Mouse (Mus musculus): ENCODE data around the gene Galnt10. TPM values are rescaled to one million over a fixed set of nuclear protein-coding genes. Genes with fewer than 3 reads are reported as not detected.

Gene Galnt10
- total RNA-seq, 1 experiment = 13.5 TPM

- TF ChIP-seq ZC3H11A (IDR thresholded peaks at IDR 0.05; ENCODE audit: borderline replicate concordance, low read depth, low read length) = no peak
- TF ChIP-seq ZNF384 (IDR thresholded peaks at IDR 0.05; ENCODE audit: low read depth, low read length) = no peak
- TF ChIP-seq CHD2 (IDR thresholded peaks at IDR 0.05; ENCODE audit: low read depth, low read length) = no peak
- no peak for TF ChIP-seq HCFC1 (IDR thresholded peaks at IDR 0.05; ENCODE audit: borderline replicate concordance, insufficient read depth, low read length)
- TF ChIP-seq MAFK (IDR thresholded peaks at IDR 0.05; ENCODE audit: insufficient read depth, low read depth, low read length) = no peak
- Histone ChIP-seq H3K27ac (ENCODE audit: insufficient read depth, low read depth, low read length, poor library complexity, severe bottlenecking) (no peak overlapping the region), H3K4me1 (ENCODE audit: control insufficient read depth in 2 of 2, insufficient read depth in 2 of 2, low read length in 2 of 2, poor library complexity in 1 of 2) (peaks cover 5 to 20% of the 10 kb centered on the region in 2 experiments; a peak in 2 of 4 replicates), H3K9ac (ENCODE audit: insufficient read depth, low read depth, low read length, poor library complexity, severe bottlenecking) (no peak overlapping the region), H3K4me3 (ENCODE audit: insufficient read depth in 1 of 2, low read depth in 1 of 2, low read length in 2 of 2, poor library complexity in 1 of 2, severe bottlenecking in 1 of 2) (no peak overlapping the region; a peak in 1 of 4 replicates), H3K9me3 (ENCODE audit: control insufficient read depth, insufficient read depth, low read depth, low read length) (no peaks in the 10 kb centered on the region), H3K36me3 (ENCODE audit: control insufficient read depth, insufficient read depth, low read length, poor library complexity, severe bottlenecking) (no peaks in the 10 kb centered on the region)
- DNase-seq (ENCODE audit: low read depth, low spot score) = no peak
- in situ Hi-C loops (cut with MboI; ENCODE audit: low sequenced_read_pairs in 2 of 2, unreplicated experiment in 2 of 2) = no loop called here
Measured at GRCm38 (mm10) chr11:57646416-57646815, 1.2 kb downstream of the Galnt10 start.

DNA sequence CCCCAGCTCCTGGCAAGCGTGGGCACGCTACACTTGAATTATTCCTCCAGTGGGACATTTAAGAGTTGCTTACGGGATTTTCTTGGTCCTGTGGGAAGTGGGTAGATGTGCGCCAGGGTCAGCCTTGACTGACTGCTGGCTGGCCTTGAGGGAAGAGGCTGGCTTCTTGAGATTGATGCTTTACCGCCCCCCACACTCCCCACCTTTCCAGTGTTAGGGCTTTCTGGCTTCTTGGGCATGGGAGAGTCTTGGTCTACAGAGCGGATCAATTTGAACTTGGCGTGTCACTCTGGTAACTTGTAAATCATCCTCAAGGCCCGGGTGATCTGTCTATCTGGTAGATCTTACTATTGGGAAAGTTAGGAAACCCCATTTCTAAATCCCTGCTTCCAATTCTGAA lies 1.7 kb downstream of the Galnt10 start:
- H3K27ac ChIP-seq (ENCODE audit: insufficient read depth, low read depth, low read length, poor library complexity, severe bottlenecking) = no peak overlapping the region
- H3K4me1 ChIP-seq (ENCODE audit: control insufficient read depth in 2 of 2, insufficient read depth in 2 of 2, low read length in 2 of 2, poor library complexity in 1 of 2) = peaks cover 7 to 25% of the 10 kb centered on the region in 2 experiments; a peak in 2 of 4 replicates
- in situ Hi-C loops (cut with MboI; ENCODE audit: low sequenced_read_pairs in 2 of 2, unreplicated experiment in 2 of 2) = no loop called here
- no peak overlapping the region for H3K4me3 ChIP-seq (ENCODE audit: insufficient read depth in 1 of 2, low read depth in 1 of 2, low read length in 2 of 2, poor library complexity in 1 of 2, severe bottlenecking in 1 of 2)
- no peak for TF ChIP-seq MAFK (IDR thresholded peaks at IDR 0.05; ENCODE audit: insufficient read depth, low read depth, low read length)
- no peak for TF ChIP-seq HCFC1 (IDR thresholded peaks at IDR 0.05; ENCODE audit: borderline replicate concordance, insufficient read depth, low read length)
- no peak for TF ChIP-seq ZNF384 (IDR thresholded peaks at IDR 0.05; ENCODE audit: low read depth, low read length)
- TF ChIP-seq CHD2 (IDR thresholded peaks at IDR 0.05; ENCODE audit: low read depth, low read length) = no peak
- TF ChIP-seq ZC3H11A (IDR thresholded peaks at IDR 0.05; ENCODE audit: borderline replicate concordance, low read depth, low read length) = no peak
- no peak overlapping the region for H3K9ac ChIP-seq (ENCODE audit: insufficient read depth, low read depth, low read length, poor library complexity, severe bottlenecking)
- no peak for DNase-seq (ENCODE audit: low read depth, low spot score)
- no peaks in the 10 kb centered on the region for H3K9me3 ChIP-seq (ENCODE audit: control insufficient read depth, insufficient read depth, low read depth, low read length)
- no peaks in the 10 kb centered on the region for H3K36me3 ChIP-seq (ENCODE audit: control insufficient read depth, insufficient read depth, low read length, poor library complexity, severe bottlenecking)

GRCm38 (mm10) chr11:57647446-57647845 lies 2.2 kb downstream of the Galnt10 start:
- no peak overlapping the region for H3K4me3 ChIP-seq (ENCODE audit: insufficient read depth in 1 of 2, low read depth in 1 of 2, low read length in 2 of 2, poor library complexity in 1 of 2, severe bottlenecking in 1 of 2)
- in situ Hi-C loops (cut with MboI; ENCODE audit: low sequenced_read_pairs in 2 of 2, unreplicated experiment in 2 of 2) = no loop called here
- TF ChIP-seq CHD2 (IDR thresholded peaks at IDR 0.05; ENCODE audit: low read depth, low read length) (no peak), ZNF384 (IDR thresholded peaks at IDR 0.05; ENCODE audit: low read depth, low read length) (no peak), ZC3H11A (IDR thresholded peaks at IDR 0.05; ENCODE audit: borderline replicate concordance, low read depth, low read length) (no peak), MAFK (IDR thresholded peaks at IDR 0.05; ENCODE audit: insufficient read depth, low read depth, low read length) (no peak), HCFC1 (IDR thresholded peaks at IDR 0.05; ENCODE audit: borderline replicate concordance, insufficient read depth, low read length) (no peak)
- H3K9ac ChIP-seq (ENCODE audit: insufficient read depth, low read depth, low read length, poor library complexity, severe bottlenecking) = no peak overlapping the region
- H3K9me3 ChIP-seq (ENCODE audit: control insufficient read depth, insufficient read depth, low read depth, low read length) = no peaks in the 10 kb centered on the region
- no peak for DNase-seq (ENCODE audit: low read depth, low spot score)
- no peaks in the 10 kb centered on the region for H3K36me3 ChIP-seq (ENCODE audit: control insufficient read depth, insufficient read depth, low read length, poor library complexity, severe bottlenecking)
- no peak overlapping the region for H3K27ac ChIP-seq (ENCODE audit: insufficient read depth, low read depth, low read length, poor library complexity, severe bottlenecking)
- peaks cover 7 to 28% of the 10 kb centered on the region in 2 experiments; a peak in 2 of 4 replicates for H3K4me1 ChIP-seq (ENCODE audit: control insufficient read depth in 2 of 2, insufficient read depth in 2 of 2, low read length in 2 of 2, poor library complexity in 1 of 2)

DNA sequence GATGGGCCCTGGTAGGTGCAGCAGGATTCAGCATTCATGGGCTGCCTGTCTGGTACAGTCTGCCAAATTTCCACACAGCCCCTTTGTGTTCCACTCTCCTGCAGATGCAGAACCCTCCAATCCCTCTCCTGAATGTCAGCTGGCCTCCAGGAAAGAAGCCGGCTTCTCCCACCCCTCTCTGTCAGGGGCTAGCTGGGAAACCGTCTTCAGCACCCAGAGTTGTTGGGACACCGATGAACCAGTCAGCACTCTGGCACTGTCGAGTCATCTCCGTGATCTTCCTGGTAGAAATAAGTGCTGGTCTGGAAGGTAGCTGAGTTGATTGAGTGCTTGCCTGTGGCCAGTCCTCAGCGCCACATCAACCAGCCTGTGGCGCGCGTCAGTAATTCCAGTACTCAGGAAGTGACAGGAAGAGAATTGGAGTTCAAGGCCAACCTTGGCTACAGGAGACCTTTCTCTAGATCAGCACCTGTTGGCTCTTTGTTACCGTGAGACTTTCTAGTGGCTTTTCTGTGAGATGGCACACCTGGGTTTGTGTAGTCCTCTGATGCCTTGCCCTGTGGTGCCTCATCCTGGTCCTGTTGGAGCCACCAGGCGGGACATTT lies 3.1 kb downstream of the Galnt10 start:
- in situ Hi-C loops (cut with MboI; ENCODE audit: low sequenced_read_pairs in 2 of 2, unreplicated experiment in 2 of 2) = no loop called here
- Histone ChIP-seq H3K9me3 (ENCODE audit: control insufficient read depth, insufficient read depth, low read depth, low read length) (no peaks in the 10 kb centered on the region), H3K36me3 (ENCODE audit: control insufficient read depth, insufficient read depth, low read length, poor library complexity, severe bottlenecking) (no peaks in the 10 kb centered on the region), H3K4me1 (ENCODE audit: control insufficient read depth in 2 of 2, insufficient read depth in 2 of 2, low read length in 2 of 2, poor library complexity in 1 of 2) (peaks cover 7 to 28% of the 10 kb centered on the region in 2 experiments; a peak in 2 of 4 replicates), H3K9ac (ENCODE audit: insufficient read depth, low read depth, low read length, poor library complexity, severe bottlenecking) (no peak overlapping the region), H3K27ac (ENCODE audit: insufficient read depth, low read depth, low read length, poor library complexity, severe bottlenecking) (no peak overlapping the region; the same call in 1 of the 2 replicates), H3K4me3 (ENCODE audit: insufficient read depth in 1 of 2, low read depth in 1 of 2, low read length in 2 of 2, poor library complexity in 1 of 2, severe bottlenecking in 1 of 2) (no peak overlapping the region)
- DNase-seq (ENCODE audit: low read depth, low spot score) = no peak
- no peak for TF ChIP-seq MAFK (IDR thresholded peaks at IDR 0.05; ENCODE audit: insufficient read depth, low read depth, low read length)
- TF ChIP-seq CHD2 (IDR thresholded peaks at IDR 0.05; ENCODE audit: low read depth, low read length) = no peak
- no peak for TF ChIP-seq ZC3H11A (IDR thresholded peaks at IDR 0.05; ENCODE audit: borderline replicate concordance, low read depth, low read length)
- TF ChIP-seq HCFC1 (IDR thresholded peaks at IDR 0.05; ENCODE audit: borderline replicate concordance, insufficient read depth, low read length) = no peak
- no peak for TF ChIP-seq ZNF384 (IDR thresholded peaks at IDR 0.05; ENCODE audit: low read depth, low read length)

Data from ES-E14 (cell line).